Mouse (Mus musculus) cerebellum, adult 2 months (tissue): ENCODE data around the gene Fam43a. TPM values are rescaled to one million over a fixed set of nuclear protein-coding genes. Genes with fewer than 3 reads are reported as not detected.

Experiments
- DNase-seq, 2 experiments: peaks; one replicate each; pipeline ENCODE4 v3.0.0; 2021
- H3K27ac ChIP-seq: fragments of 200-500 bp; 2 replicates; pipeline ENCODE4 v1.5.1; 2012; ENCODE audit warnings: low read length, control low read depth, inconsistent platforms; ENCODE audit not compliant: insufficient read depth
- H3K27me3 ChIP-seq: fragments of 200-500 bp; 2 replicates; pipeline ENCODE4 v1.6.1; 2012; ENCODE audit warnings: inconsistent platforms, mild to moderate bottlenecking, low read length, moderate library complexity; ENCODE audit not compliant: control insufficient read depth, insufficient read depth
- H3K4me1 ChIP-seq: fragments of 200-500 bp; 2 replicates; pipeline ENCODE4 v1.6.1; 2011; ENCODE audit warnings: low read length; ENCODE audit not compliant: control insufficient read depth, insufficient read depth
- H3K4me3 ChIP-seq: fragments of 200-500 bp; replicated peaks from 2 replicates; pipeline ENCODE3; 2011; ENCODE audit warnings: mild to moderate bottlenecking, low read depth, low read length, control low read depth; ENCODE audit not compliant: insufficient read depth
- CTCF ChIP-seq: fragments of 200-500 bp; IDR thresholded peaks from 2 replicates; pipeline ENCODE4 v1.5.1; 2011; ENCODE audit warnings: low read depth, mild to moderate bottlenecking, control low read depth, low read length, moderate library complexity, borderline replicate concordance; ENCODE audit not compliant: insufficient read depth
- POLR2A ChIP-seq: fragments of 200-500 bp; IDR thresholded peaks from 2 replicates; pipeline ENCODE4 v1.6.1; 2011; ENCODE audit warnings: low read length, control low read depth, borderline replicate concordance; ENCODE audit not compliant: insufficient read depth
- WGBS: fragments of 180-500 bp; shearing (Covaris S2); methylation state at CpG from one replicate; pipeline ENCODE4 v1.1.7; 2018; 5-methylcytosine and 5-hydroxymethylcytosine counted together
- polyA plus RNA-seq: library from polyadenylated mRNA; depleted of rRNA; stranded (reverse); fragments of >200 nt; gene quantifications from 2 replicates; pipeline ENCODE4 v1.2.3, GENCODE M21; 2012

The Fam43a gene
- polyA plus RNA-seq, 1 experiment, result 15.2 TPM

DNA sequence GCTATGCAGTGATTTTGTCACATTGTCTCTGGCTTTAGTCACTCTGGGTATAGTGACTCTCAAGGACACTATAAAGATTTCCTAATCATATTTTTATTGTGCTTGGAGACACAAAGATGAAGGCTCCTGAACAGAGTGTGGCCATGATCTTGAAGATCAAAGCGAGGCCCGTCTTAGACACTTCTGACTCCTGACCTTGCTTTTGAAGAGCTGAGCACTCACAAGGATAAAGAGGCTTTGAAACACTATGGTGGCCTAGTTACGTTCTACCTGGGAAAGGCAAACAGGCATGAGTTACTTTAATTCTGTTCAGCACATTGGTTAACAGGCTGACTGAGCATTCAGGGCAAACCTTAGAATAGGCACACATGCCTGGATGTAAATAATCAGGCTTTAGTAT, 16.8 kb downstream of the Fam43a start:
- Histone ChIP-seq H3K27me3 (no peaks in the 10 kb centered on the region), H3K27ac (no peak overlapping the region), H3K4me3 (no peak overlapping the region), H3K4me1 (no peaks in the 10 kb centered on the region; the same call in 1 of the 2 replicates)
- WGBS, result 93% methylated on average over 3 of the region's 3 CpGs
- no peak for DNase-seq
- TF ChIP-seq POLR2A (no peak), CTCF (no peak)

- no peak overlapping the region for H3K4me3 ChIP-seq
- no peak overlapping the region for H3K27ac ChIP-seq
- H3K4me1 ChIP-seq, result no peaks in the 10 kb centered on the region; the same call in 1 of the 2 replicates
- no peaks in the 10 kb centered on the region; the same call in 1 of the 2 replicates for H3K27me3 ChIP-seq
- no peak for TF ChIP-seq CTCF
- TF ChIP-seq POLR2A, result no peak
- 89% methylated on average over 7 of the region's 7 CpGs for WGBS
- no peak for DNase-seq
Observed at GRCm38 (mm10) chr16:30623645-30624044, 24.1 kb downstream of the Fam43a start.

DNA sequence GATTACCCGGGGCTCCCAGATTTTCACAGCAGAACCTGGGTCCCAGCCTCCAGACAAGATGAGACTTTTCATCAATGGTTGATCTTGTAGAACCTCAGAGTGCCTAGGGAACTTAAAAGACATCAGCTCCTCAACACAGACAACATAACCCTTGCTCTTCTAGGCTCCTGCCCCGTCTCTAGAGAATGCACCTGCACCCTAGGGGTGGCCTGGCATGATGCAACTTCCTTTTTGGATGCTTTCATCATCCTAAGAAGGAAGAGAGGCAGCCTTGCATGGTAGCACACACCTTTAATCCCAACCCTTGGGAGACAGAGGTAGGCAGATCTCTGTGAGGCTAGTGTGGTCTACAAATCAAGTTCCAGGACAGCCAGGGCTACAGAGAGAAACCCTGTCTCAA, 25.1 kb downstream of the Fam43a start:
- no peak for TF ChIP-seq POLR2A
- no peak for TF ChIP-seq CTCF
- H3K4me1 ChIP-seq, result no peaks in the 10 kb centered on the region
- H3K27ac ChIP-seq, result no peak overlapping the region
- WGBS, result 75% methylated on average over 2 of the region's 2 CpGs
- H3K27me3 ChIP-seq, result no peaks in the 10 kb centered on the region; the same call in 1 of the 2 replicates
- DNase-seq, result no peak
- no peak overlapping the region for H3K4me3 ChIP-seq

GRCm38 (mm10) chr16:30627586-30628337, 28.2 kb downstream of the Fam43a start:
- no peaks in the 10 kb centered on the region for H3K4me1 ChIP-seq
- no peak for DNase-seq
- no peak for TF ChIP-seq CTCF
- no peak for TF ChIP-seq POLR2A
- H3K27me3 ChIP-seq, result no peaks in the 10 kb centered on the region; the same call in 1 of the 2 replicates
- no peak overlapping the region for H3K27ac ChIP-seq
- 34% methylated on average over 11 of the region's 11 CpGs for WGBS
- no peak overlapping the region for H3K4me3 ChIP-seq

DNA sequence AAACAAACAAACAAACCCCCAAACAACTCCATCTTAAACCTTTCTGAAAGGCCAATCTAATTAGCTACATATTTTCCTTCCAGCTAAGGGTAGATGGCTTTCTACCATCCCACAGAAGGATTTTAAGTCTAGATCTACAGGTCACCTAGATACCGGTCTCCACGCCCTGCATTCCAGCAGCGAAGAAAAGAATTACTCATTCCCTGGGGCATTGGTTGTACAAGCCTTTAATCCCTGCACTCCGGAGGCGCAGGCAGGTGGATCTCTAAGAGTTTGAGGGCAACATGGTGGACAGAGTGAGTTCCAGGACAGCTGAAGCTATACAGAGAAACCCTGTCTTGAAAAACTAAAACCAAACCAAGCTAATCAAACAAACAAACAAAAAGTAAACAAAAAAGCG, 28.9 kb downstream of the Fam43a start:
- Histone ChIP-seq H3K4me1 (no peaks in the 10 kb centered on the region), H3K27ac (no peak overlapping the region), H3K27me3 (no peaks in the 10 kb centered on the region; the same call in 1 of the 2 replicates), H3K4me3 (no peak overlapping the region)
- no peak for TF ChIP-seq POLR2A
- no peak for TF ChIP-seq CTCF
- WGBS, result 78% methylated on average over 6 of the region's 6 CpGs
- DNase-seq, result no peak

GRCm38 (mm10) chr16:30629509-30629908, 30.0 kb downstream of the Fam43a start:
- 94% methylated on average over 5 of the region's 5 CpGs for WGBS
- H3K27ac ChIP-seq, result no peak overlapping the region
- no peak overlapping the region for H3K4me3 ChIP-seq
- no peaks in the 10 kb centered on the region; the same call in 1 of the 2 replicates for H3K27me3 ChIP-seq
- H3K4me1 ChIP-seq, result no peaks in the 10 kb centered on the region
- TF ChIP-seq POLR2A (no peak), CTCF (no peak)
- no peak for DNase-seq

- Histone ChIP-seq H3K27me3 (no peaks in the 10 kb centered on the region), H3K4me3 (no peak overlapping the region), H3K27ac (no peak overlapping the region), H3K4me1 (no peaks in the 10 kb centered on the region; the same call in none of the 2 replicates)
- TF ChIP-seq CTCF (no peak), POLR2A (no peak)
- no peak for DNase-seq
- 67% methylated on average over 8 of the region's 8 CpGs for WGBS
Observed at GRCm38 (mm10) chr16:30633906-30634746, 34.6 kb downstream of the Fam43a start.
